Mouse (Mus musculus): ENCODE measurements around the gene Gstt4.

- TF ChIP-seq GATA1 (IDR thresholded peaks at IDR 0.05; ENCODE audit: borderline replicate concordance, low read length), result no peak
- no peak for TF ChIP-seq FLI1 (IDR thresholded peaks at IDR 0.05; ENCODE audit: low read length)
These were observed 36.9 kb downstream of the Gstt4 start for GRCm38 (mm10) chr10:75785442-75785841.
